Comparison of ENCODE assay signal across 25 mouse cellular contexts in the genomic region with DNA sequence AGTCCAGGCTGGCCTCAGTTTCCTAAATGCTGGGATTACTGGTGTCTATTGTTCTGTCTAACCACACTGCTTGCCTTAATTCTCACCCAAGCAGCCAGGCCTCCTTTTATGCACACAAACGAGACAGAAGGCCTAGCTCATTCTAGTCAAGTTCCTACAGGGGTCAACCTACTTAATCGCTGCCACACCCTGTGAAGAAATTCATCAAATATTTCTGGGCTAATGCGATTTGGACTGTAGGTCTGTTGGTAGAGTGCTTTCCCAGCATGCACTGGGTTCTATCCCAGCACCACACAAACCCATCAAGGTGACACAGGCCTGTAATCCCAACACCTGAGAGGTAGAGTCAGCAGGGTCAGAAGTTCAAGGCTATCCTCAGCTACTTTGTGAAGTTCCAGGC. TPM values are rescaled to one million over a fixed set of nuclear protein-coding genes. Genes with fewer than 3 reads are reported as not detected.
"Had no signal": no experiment of that assay in that cellular context is flagged by ENCODE, and none has a peak within 500 bp of the region (broad histone marks: within the 10 kb centered on the region; RNA-seq: fewer than 3 reads in every experiment).

No protein-coding gene starts in this region.

- H3K9me3 ChIP-seq: midbrain, embryonic 10.5 days; midbrain, embryonic 12.5 days; neural tube, embryonic 13.5 days; neural tube, embryonic 15.5 days; stomach, embryonic 15.5 days had no signal

- H3K4me3 ChIP-seq: midbrain, embryonic 10.5 days; midbrain, embryonic 12.5 days; myocyte; neural tube, embryonic 13.5 days; neural tube, embryonic 15.5 days; stomach, embryonic 15.5 days had no signal

- ATAC-seq: midbrain, embryonic 16.5 days had no signal

- H3K4me1 ChIP-seq: neural tube, embryonic 13.5 days had no signal

- H3K36me3 ChIP-seq: midbrain, embryonic 10.5 days; midbrain, embryonic 12.5 days; neural tube, embryonic 13.5 days; neural tube, embryonic 15.5 days; stomach, embryonic 15.5 days had no signal

- H3K4me2 ChIP-seq: midbrain, embryonic 12.5 days; neural tube, embryonic 13.5 days; neural tube, embryonic 15.5 days had no signal

- H3K27me3 ChIP-seq: stomach, embryonic 15.5 days had no signal

- H3K9ac ChIP-seq: lung, embryonic 14.5 days; midbrain, embryonic 12.5 days; neural tube, embryonic 13.5 days; neural tube, embryonic 15.5 days; stomach, embryonic 15.5 days had no signal

- H3K27ac ChIP-seq: midbrain, embryonic 10.5 days; midbrain, embryonic 12.5 days; neural tube, embryonic 13.5 days; neural tube, embryonic 15.5 days had no signal

- DNase-seq: lung, adult 18-20 months; lung, embryonic 14.5 days; lung, postnatal 10 days; midbrain, embryonic 14.5 days; retina, postnatal 1 day; right cerebral cortex, adult 18-20 months; right cerebral cortex, postnatal 25 days; right cerebral cortex, postnatal 4 days; thymus, adult 2 months; thymus, postnatal 25 days; thymus, postnatal 4 days had no signal

RNA-seq across cellular contexts. Expression of a gene that starts 7.1 kb away (rescaled TPM):
- total RNA-seq: megakaryocyte-erythroid progenitor cell, adult 5-6 weeks had no signal

RNA-seq across cellular contexts. Expression of a gene that starts 22.1 kb away (rescaled TPM):
- total RNA-seq: megakaryocyte, adult 5-6 weeks; megakaryocyte-erythroid progenitor cell, adult 5-6 weeks had no signal
- polyA plus RNA-seq: lung, embryonic 14.5 days; midbrain, embryonic 10.5 days; spleen, adult 2 months had no signal

RNA-seq across cellular contexts. Expression of a gene that starts 31.4 kb away (rescaled TPM):
- total RNA-seq: megakaryocyte-erythroid progenitor cell, adult 5-6 weeks had no signal
- polyA plus RNA-seq: lung, embryonic 14.5 days; lung, embryonic 16.5 days; midbrain, embryonic 10.5 days; midbrain, embryonic 14.5 days; neural tube, embryonic 11.5 days; stomach, embryonic 15.5 days; stomach, postnatal 0 days had no signal

RNA-seq across cellular contexts. Expression of a gene that starts 33.1 kb away (rescaled TPM):
- total RNA-seq: megakaryocyte, adult 5-6 weeks; megakaryocyte-erythroid progenitor cell, adult 5-6 weeks had no signal
- polyA plus RNA-seq: midbrain, embryonic 14.5 days; neural tube, embryonic 13.5 days; testis, adult 2 months had no signal

RNA-seq across cellular contexts. Expression of a gene that starts 58.1 kb away (rescaled TPM):
- total RNA-seq: megakaryocyte-erythroid progenitor cell, adult 5-6 weeks had no signal
- polyA plus RNA-seq: lung, embryonic 14.5 days; lung, embryonic 16.5 days; midbrain, embryonic 10.5 days; midbrain, embryonic 12.5 days; midbrain, embryonic 14.5 days; midbrain, embryonic 16.5 days; neural tube, embryonic 11.5 days; neural tube, embryonic 13.5 days; neural tube, embryonic 15.5 days; testis, adult 2 months had no signal
